Mouse (Mus musculus) c-Kit-positive CD71-positive TER-119-positive erythroid progenitor cells, embryonic 14.5 days (primary cell): ENCODE measurements around the gene Optc.

Experiments used
- DNase-seq: peaks from one replicate; pipeline ENCODE4 v3.0.0-alpha.2; 2013; ENCODE audit warnings: low spot score

Gene Optc

DNA sequence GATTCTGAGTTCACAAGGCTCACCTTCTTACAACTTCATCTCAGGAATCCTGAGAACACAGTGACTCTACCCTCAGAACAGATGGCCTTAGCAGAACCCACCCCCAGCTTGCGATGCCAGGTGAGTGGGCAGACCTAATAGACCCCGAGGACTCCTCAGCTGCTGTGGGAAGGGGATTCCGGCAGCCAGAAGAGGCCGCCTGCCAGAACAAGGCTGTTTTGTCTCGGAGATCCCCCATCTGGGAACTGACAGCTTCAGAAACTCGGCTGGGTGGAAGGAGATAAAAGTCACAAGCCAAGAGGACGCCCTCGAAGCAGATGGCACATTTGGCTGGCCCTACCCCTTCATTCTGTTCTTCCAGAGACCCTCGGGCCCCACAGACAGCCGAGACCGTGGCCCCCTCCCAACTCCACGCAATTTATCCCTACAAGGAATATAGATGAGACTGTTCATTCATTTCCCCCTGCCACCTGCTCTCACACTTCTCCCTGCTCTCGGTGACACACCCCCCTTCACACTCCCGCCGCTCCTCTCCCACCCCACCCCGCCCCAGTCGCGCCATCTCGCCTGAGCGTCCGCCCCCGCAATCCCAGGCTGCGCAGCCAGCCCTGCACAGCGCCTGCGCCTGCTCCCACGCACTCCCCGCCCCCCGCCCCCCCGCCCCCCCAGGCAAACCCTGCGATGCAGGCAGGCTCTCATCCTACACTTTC lies at the start of gene Optc:
Optc (minus strand) TSS at position 51 of the 710 bp plus-strand sequence.
- DNase-seq: peak; percentile 54

DNA sequence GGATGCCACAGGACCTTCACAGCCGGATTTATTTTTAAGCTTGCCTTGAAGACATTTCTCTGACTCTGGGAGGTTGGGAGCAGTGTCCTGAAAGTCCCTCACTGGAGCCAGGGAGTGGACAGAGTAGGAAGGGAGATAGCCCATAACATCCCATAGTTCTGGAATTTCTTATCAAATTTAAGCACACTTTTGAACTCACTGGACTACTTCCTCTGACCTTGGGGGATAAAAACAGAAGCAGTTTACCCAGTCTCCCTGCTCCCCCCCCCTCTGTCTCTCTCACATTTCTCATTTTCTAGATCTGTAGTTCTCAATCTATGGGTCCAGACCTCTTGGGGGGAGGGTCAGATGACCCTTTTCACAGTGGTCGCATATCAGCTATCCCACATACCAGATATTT lies 46.2 kb upstream of the Optc start:
- no peak for DNase-seq

- DNase-seq: no peak
These were observed 45.5 kb upstream of the Optc start for GRCm38 (mm10) chr1:133953261-133953742.

- peak; percentile 75 for DNase-seq
These were observed 43.8 kb upstream of the Optc start for GRCm38 (mm10) chr1:133951598-133951997.

DNA sequence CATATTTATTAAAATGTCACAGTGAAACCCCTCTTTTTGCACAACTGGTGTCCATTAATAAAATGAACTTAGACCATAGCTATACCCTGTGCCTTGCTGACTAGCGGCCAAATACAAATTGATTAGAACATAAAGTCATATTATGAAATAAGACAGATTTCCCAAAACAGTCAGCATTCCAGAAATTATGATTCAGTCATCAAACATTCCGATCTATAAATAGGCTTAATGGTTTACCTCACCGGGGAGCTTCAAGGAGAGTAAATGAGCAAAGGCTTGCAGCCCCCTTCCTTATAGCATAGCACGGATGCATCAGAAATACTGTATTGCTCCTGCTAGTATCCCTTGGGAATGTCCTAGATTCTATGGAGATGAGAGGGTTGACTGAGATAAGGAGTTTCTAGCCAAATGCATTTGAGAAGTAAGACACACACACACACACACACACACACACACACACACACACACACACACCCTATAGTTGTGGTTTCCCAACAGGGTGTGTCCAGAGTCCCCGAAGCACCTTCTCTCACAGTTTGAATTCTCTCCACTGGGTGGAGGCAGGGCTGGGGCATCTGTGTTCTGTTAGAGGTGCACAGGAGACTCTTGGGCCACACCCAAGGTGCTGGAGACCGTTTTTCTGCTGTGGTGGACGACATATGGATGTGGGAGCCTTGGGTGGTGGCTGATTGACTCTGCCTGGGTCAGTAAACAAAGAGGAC lies 42.4 kb upstream of the Optc start:
- peak; percentile 53 for DNase-seq

GRCm38 (mm10) chr1:133945106-133945505 lies 37.3 kb upstream of the Optc start:
- DNase-seq: no peak

GRCm38 (mm10) chr1:133941904-133942303 lies 34.1 kb upstream of the Optc start:
- DNase-seq: no peak

DNA sequence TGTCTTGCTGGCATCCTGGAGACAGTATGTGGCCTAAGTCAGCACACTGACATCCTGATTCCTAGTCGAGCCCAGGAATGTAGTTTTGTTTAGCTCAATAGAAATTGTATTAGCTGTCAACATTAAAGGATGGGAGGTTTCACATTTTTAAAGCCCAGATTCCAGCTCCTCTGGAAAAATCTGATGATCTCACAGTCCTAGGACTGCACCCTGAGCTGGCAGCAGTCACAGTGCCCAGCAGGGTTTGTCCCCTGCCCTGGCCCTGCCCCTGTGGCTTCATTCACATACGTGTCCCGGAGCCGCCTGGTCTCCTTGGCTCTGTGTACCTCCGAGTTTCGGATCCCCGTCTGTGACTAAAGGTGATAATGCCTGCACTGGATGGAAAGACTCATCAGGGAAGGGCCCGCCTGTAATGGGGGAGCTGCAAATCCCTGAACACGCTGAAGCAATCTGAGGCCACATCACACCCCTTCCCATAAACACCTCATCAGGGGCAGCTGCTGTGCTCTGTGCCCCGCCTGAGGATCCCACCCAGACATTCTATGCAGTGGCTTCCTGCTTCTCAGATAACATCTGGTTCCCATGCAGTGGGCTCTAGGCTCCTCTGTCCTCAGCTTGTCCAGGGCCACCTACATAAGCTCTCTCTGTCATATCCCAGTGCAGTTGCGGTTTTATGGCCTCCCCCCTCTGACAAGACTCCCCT lies 33.5 kb upstream of the Optc start:
- no peak for DNase-seq

GRCm38 (mm10) chr1:133940481-133941092 lies 32.8 kb upstream of the Optc start:
- DNase-seq: no peak

- no peak for DNase-seq
These were observed 31.9 kb upstream of the Optc start for GRCm38 (mm10) chr1:133939708-133940107.

GRCm38 (mm10) chr1:133936169-133936568 lies 28.4 kb upstream of the Optc start:
- DNase-seq: no peak

DNA sequence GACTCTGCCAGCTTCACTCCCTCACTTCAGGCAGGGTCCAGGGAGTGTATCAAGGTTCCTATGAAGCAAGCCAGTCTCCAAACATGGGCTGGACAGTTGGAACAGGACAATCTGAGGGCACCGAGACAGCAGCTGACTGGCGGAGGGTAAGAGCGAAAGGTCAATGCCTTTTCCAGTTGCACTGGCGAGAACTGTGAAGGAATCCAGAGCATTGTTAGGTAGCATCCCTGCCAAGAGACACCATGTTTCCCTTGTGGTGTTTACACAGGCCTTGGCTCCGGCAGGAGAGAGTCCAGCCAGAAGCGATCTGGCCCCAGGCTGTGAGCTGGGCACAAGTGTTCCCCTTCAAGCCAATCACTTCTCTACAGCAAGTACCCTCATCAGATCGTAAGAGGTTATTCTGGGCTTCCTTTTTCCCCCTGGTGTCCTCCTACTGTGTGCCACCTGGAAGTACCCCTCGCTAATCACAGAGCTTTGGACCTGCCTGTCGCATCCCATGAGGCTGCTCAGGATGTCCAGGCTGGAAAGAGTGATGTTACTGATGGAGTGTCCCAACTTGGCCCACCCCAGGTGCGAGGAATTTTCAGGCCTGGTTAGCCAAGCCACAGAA lies 26.7 kb upstream of the Optc start:
- DNase-seq: no peak

DNA sequence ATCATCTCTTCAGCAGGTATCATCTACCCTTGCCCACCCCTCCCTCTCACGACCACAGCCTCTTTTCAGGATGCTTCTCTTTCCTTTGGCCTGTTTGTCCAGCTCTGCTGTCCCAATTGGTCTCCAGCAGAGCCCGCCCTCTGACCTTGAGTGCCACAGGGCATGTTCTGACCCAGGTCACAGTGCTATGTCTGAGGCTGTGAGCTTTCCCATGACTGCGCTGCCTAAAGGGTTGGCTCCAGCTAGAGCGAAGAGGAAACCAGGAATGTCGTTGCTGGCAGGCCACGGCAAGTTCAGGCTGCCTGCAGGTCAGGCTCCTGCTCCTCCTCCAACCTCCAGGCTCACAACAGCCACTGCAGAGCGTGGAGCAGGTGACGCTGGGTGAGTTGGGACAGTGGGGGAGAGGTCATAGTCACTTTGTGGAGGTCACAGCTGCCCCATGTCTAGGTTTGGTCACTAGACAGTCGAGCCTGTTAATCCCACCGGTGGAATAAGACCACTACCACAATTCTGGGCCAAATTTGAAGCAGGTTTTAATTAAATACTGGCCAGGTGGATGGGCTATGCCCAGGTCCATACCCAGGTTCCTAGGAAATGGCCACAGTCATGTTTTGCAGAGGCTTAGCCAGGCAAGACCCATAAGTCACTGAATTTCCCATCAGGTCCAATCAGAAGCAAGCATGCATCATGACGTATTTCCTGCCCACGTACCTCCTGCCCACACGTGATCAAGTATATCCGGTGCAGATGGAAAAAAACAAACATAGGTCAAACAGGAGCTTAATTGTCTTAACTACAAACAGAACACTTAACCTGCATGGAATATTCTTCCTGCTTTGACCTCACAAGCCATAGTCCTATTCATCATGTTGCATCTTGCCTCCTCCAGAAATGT lies 25.7 kb upstream of the Optc start:
- DNase-seq: no peak

DNA sequence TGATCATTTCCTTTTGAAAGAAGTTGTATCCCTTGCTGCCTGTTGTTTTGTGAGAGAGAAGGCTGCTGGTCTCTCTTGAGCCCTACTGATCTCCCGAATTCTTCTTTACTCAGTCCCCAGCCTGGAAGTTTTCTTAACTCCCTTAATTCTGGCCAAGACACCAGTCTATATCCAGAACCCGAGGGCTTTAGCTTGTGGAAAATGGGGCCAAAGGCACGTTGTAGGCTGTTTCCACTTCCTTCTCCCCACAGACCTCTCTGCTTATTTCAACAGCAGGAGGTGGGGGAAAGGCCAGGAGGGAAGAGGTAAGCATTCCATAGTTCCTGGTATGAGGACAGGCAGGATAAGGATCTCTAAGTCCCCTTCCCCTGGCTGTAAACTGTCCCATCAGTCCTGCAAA lies 22.2 kb upstream of the Optc start:
- DNase-seq: no peak

DNA sequence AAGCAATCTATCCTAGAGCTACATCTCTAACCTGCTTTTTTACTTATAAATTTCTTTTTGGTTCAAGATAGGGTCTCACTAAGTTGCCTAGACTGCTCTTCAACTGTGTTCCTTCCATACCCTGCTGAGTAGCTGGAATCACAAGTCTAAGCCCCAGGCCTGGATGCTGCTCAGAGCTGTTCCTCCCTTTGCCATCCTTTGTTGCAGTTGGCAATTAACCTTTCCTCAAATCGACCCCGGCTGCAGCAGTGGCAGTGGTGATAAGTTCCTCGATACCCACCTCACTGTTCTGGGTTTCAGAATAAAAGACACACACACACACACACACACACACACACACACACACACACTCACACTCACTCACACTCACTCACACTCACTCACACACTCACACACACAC lies 17.4 kb upstream of the Optc start:
- no peak for DNase-seq

DNA sequence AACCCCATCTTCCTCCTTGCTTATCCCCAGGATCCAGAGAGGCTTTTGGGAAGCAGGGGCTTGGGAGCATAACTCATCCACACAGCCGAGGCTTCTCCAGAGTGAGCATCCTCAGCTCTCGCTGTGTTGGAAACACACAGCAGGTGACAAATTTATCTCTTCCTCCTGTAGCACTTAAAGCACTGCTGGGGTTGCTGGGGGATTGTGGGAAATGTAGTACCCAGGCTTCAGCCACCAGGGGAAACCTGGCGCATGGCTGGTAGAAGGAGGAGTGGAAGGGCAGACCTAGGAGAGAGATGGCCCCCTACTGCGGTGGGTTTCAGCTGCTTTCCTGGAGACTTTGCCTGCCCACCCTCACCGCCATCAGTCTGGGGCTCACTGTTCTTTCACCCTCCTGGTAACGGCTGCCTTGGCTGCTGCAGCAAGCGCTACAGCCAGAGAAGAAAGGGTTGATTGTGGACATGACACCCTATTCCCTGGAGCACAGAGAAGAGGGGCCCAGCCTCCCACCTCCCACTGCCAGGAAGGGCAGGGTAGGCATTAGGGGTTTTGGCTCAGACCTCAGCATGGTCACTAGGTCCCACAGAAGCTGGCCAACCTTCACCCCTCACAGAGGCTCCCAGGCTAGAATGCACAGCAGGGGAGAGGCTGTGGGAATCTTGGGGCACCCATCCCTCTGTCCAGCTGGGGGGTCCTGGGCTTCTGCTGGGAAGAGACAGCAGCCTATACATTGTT lies 16.5 kb upstream of the Optc start:
- DNase-seq: no peak

GRCm38 (mm10) chr1:133923071-133923470 lies 15.3 kb upstream of the Optc start:
- no peak for DNase-seq

- no peak for DNase-seq
These were observed 13.5 kb upstream of the Optc start, which contains the start of gene Prelp for GRCm38 (mm10) chr1:133921304-133921751. TSS of gene Prelp (minus strand) at chr1:133921414.

DNA sequence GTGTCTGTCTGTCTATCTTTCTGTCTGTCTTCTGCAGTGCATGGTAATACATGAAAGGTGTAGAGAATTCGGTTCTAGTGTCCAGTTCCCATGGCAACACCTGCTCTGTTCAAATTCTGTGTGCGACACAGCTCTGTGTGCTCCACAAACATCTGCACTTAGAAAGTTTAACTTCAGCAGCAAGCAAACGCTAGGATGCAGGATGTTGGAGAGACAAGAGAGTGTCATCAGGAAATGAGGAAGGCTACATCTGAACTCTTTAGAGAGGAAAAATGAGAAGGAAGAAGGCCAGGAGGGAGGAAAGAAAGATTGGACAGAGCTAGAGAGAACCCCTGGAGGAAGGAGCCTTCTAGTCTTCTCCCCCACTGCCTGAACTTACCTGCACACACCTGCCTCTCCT lies 13.1 kb upstream of the Optc start:
- DNase-seq: no peak

DNA sequence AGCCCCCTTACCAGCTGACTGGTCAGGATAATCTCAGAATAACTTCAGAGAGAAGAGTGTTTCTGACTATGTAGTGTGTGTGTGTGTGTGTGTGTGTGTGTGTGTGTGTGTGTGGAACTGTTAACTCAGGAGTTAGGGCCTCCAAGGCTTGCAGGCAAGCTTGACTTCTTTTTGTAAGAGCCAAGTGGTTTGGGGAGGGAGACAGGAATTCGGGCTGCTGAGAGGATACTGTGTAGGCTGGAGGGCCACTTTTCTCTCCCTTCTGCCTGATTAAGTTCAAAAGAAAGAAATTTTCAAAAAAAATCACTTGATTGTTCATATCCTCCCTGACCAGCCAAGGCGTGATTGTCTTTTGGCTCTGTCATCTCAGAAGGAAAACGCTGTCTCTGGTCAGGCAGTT lies 12.6 kb upstream of the Optc start:
- DNase-seq: no peak
